Mouse (Mus musculus): ENCODE measurements at regions not wholly inside any gene's neighbourhood (a gene's known extent, or its start where the extent isn't known, plus 50 kb on each side); places are given as distances from the start of the nearest gene placed in this dataset.

DNA sequence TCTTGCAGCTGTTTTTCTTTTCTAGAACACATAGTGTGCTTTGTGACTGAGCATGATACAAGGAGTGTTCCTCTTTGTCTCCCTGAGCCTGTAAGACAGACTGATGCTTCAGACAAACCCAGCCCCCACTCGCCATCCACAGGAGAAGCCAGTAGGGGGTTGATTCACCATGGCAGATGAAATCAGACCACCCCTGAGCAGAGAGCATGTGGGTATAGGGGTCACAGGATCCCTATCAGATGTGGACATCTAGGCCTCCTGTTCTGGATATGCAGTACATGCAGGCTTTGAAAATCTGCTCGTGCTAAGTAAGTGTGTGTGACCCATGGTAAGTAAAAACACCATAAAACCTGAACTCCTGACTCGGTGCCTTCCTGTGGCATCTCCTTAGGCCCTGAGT lies 153.0 kb downstream of the Chic2 start:
- TF ChIP-seq CTCF (IDR thresholded peaks at IDR 0.05; ENCODE audit: borderline replicate concordance, extremely low read depth, insufficient read depth, insufficient read length) (no peak), POLR2A (IDR thresholded peaks at IDR 0.05; ENCODE audit: borderline replicate concordance, extremely low read depth, insufficient read depth, insufficient read length, poor library complexity, severe bottlenecking) (no peak)
